ENCODE assay signal across 8 mouse cellular contexts in genomic region chr14:55814885-55815284, GRCm38 (mm10). TPM values are rescaled to one million over a fixed set of nuclear protein-coding genes. Genes with fewer than 3 reads are reported as not detected.
A peak's percentile ranks its signal among the peaks of the same experiment; 100 is the strongest.
DNase-seq lines count a peak whose midpoint lies in the region; ATAC-seq and TF ChIP-seq lines count a peak whose summit lies in the region.

No protein-coding gene starts in this region.

- ATAC-seq in cerebellum, adult (ENCODE audit: insufficient number of reproducible peaks, low FRiP score, low TSS enrichment) = no peak
- peak; percentile 90 for ATAC-seq in hindbrain, postnatal 0 days

- no peak for TF ChIP-seq CTCF in cerebellum, adult 2 months (IDR thresholded peaks at IDR 0.05; ENCODE audit: borderline replicate concordance, insufficient read depth, low read depth, low read length)
- TF ChIP-seq CTCF in hindbrain, postnatal 0 days (IDR thresholded peaks at IDR 0.05; ENCODE audit: low read depth) = no peak

- 20% methylated on average over 16 of the region's 16 CpGs for WGBS in cerebellum, adult 2 months
- WGBS in hindbrain, postnatal 0 days = 23% methylated on average over 16 of the region's 16 CpGs
- 20% methylated on average over 16 of the region's 16 CpGs for WGBS in limb, embryonic 10.5 days
- 24% methylated on average over 16 of the region's 16 CpGs for WGBS in midbrain, embryonic 10.5 days

- no peak overlapping the region for H3K27ac ChIP-seq in cerebellum, adult 2 months (ENCODE audit: insufficient read depth, low read length)
- peak overlapping the region; percentile 4; the same call in 1 of the 2 replicates for H3K27ac ChIP-seq in hindbrain, postnatal 0 days
- peak overlapping the region; percentile 61 for H3K27ac ChIP-seq in limb, embryonic 10.5 days
- peak overlapping the region; percentile 73 for H3K27ac ChIP-seq in midbrain, embryonic 10.5 days (replicated peaks)

- no peaks in the 10 kb centered on the region for H3K36me3 ChIP-seq in hindbrain, postnatal 0 days (ENCODE audit: insufficient read depth, low read length)
- H3K36me3 ChIP-seq in limb, embryonic 10.5 days = no peaks in the 10 kb centered on the region
- H3K36me3 ChIP-seq in midbrain, embryonic 10.5 days = no peaks in the 10 kb centered on the region

- no peaks in the 10 kb centered on the region for H3K9me3 ChIP-seq in hindbrain, postnatal 0 days (ENCODE audit: low read length)
- no peaks in the 10 kb centered on the region for H3K9me3 ChIP-seq in limb, embryonic 10.5 days (replicated peaks)
- H3K9me3 ChIP-seq in midbrain, embryonic 10.5 days (replicated peaks) = no peaks in the 10 kb centered on the region

- peak; percentile 72 for DNase-seq in cerebellum, adult 11 months
- DNase-seq in cerebellum, adult 2 months = peak; percentile 74 to 85
- peak; percentile 76 for DNase-seq in gastrocnemius, adult 18-20 months (ENCODE audit: low spot score)
- peak; percentile 87 for DNase-seq in hindbrain, postnatal 0 days (ENCODE audit: low spot score)
- peak; percentile 84 for DNase-seq in limb, embryonic 10.5 days (ENCODE audit: low spot score)
- DNase-seq in midbrain, embryonic 10.5 days (ENCODE audit: low spot score) = peak; percentile 76
- DNase-seq in spleen, postnatal 4 days (ENCODE audit: low spot score in 2 of 2) = peak; percentile 17 to 60

- H3K4me3 ChIP-seq in cerebellum, adult 2 months (replicated peaks; ENCODE audit: insufficient read depth, low read depth, low read length) = peak overlapping the region; percentile 42
- peak overlapping the region; percentile 38 for H3K4me3 ChIP-seq in hindbrain, postnatal 0 days (ENCODE audit: low read length)
- H3K4me3 ChIP-seq in limb, embryonic 10.5 days = peak overlapping the region; percentile 60
- H3K4me3 ChIP-seq in midbrain, embryonic 10.5 days = peak overlapping the region; percentile 57

- no peaks in the 10 kb centered on the region for H3K4me1 ChIP-seq in cerebellum, adult 2 months (ENCODE audit: control insufficient read depth, insufficient read depth, low read length)
- H3K4me1 ChIP-seq in hindbrain, postnatal 0 days (ENCODE audit: insufficient read depth, low read length) = peaks cover 4% of the 10 kb centered on the region; the same call in 1 of the 2 replicates
- H3K4me1 ChIP-seq in limb, embryonic 10.5 days = peaks cover 7% of the 10 kb centered on the region; the same call in 1 of the 2 replicates
- H3K4me1 ChIP-seq in midbrain, embryonic 10.5 days = peaks cover 11% of the 10 kb centered on the region

- no peak for TF ChIP-seq POLR2A in cerebellum, adult 2 months (IDR thresholded peaks at IDR 0.05; ENCODE audit: borderline replicate concordance, insufficient read depth, low read length)

- H3K9ac ChIP-seq in hindbrain, postnatal 0 days (replicated peaks; ENCODE audit: low read length) = peak overlapping the region; percentile 43

- peak overlapping the region; percentile 66 for H3K4me2 ChIP-seq in hindbrain, postnatal 0 days (ENCODE audit: low read depth, low read length)

- H3K27me3 ChIP-seq in cerebellum, adult 2 months (ENCODE audit: control insufficient read depth, insufficient read depth, low read length) = no peaks in the 10 kb centered on the region
- no peaks in the 10 kb centered on the region for H3K27me3 ChIP-seq in hindbrain, postnatal 0 days (ENCODE audit: insufficient read depth, low read length)
- no peaks in the 10 kb centered on the region for H3K27me3 ChIP-seq in limb, embryonic 10.5 days (ENCODE audit: low read depth, poor library complexity, severe bottlenecking)
- H3K27me3 ChIP-seq in midbrain, embryonic 10.5 days (ENCODE audit: low read depth, poor library complexity, severe bottlenecking) = no peaks in the 10 kb centered on the region

RNA-seq across cellular contexts. Expression of gene Nfatc4, which starts 8.1 kb away (rescaled TPM):
- 1.5 and 1.7 TPM in 2 replicates for polyA plus RNA-seq in cerebellum, adult 2 months (2012; rRNA removed)
- total RNA-seq in gastrocnemius, adult 18-20 months (2021) = 1 to 10 TPM; 1.5 to 3.3 TPM
- 13.9 and 21.9 TPM in 2 replicates for total RNA-seq in hindbrain, postnatal 0 days (2014; rRNA removed)
- polyA plus RNA-seq in hindbrain, postnatal 0 days (2015; fragmentation: Nextera tagmentation; extraction: Ambion mirVana) = 5.9 and 6.8 TPM in 2 replicates
- 106 and 157 TPM in 2 replicates for polyA plus RNA-seq in limb, embryonic 10.5 days (2016; fragmentation: Nextera tagmentation; extraction: Ambion mirVana)
- polyA plus RNA-seq in midbrain, embryonic 10.5 days (2016; fragmentation: Nextera tagmentation; extraction: Ambion mirVana) = 22.0 and 24.6 TPM in 2 replicates

RNA-seq across cellular contexts. Expression of gene Ripk3, which starts 26.2 kb away (rescaled TPM):
- 0.39 and 0.60 TPM in 2 replicates for polyA plus RNA-seq in cerebellum, adult 2 months (2012; rRNA removed)
- 1 to 10 TPM; 1.6 to 2.5 TPM for total RNA-seq in gastrocnemius, adult 18-20 months (2021)
- 0.42 and 1.7 TPM in 2 replicates for total RNA-seq in hindbrain, postnatal 0 days (2014; rRNA removed)
- polyA plus RNA-seq in hindbrain, postnatal 0 days (2015; fragmentation: Nextera tagmentation; extraction: Ambion mirVana) = 1.7 and 2.0 TPM in 2 replicates
- 25.3 and 29.3 TPM in 2 replicates for polyA plus RNA-seq in limb, embryonic 10.5 days (2016; fragmentation: Nextera tagmentation; extraction: Ambion mirVana)
- 6.9 and 7.1 TPM in 2 replicates for polyA plus RNA-seq in midbrain, embryonic 10.5 days (2016; fragmentation: Nextera tagmentation; extraction: Ambion mirVana)

RNA-seq across cellular contexts. Expression of gene Adcy4, which starts 31.0 kb away (rescaled TPM):
- polyA plus RNA-seq in cerebellum, adult 2 months (2012; rRNA removed) = 4.0 and 4.1 TPM in 2 replicates
- total RNA-seq in gastrocnemius, adult 18-20 months (2021) = 1 to 10 TPM; 3.8 to 9.1 TPM
- total RNA-seq in hindbrain, postnatal 0 days (2014; rRNA removed) = 5.6 and 5.8 TPM in 2 replicates
- polyA plus RNA-seq in hindbrain, postnatal 0 days (2015; fragmentation: Nextera tagmentation; extraction: Ambion mirVana) = 1.7 and 2.8 TPM in 2 replicates
- polyA plus RNA-seq in limb, embryonic 10.5 days (2016; fragmentation: Nextera tagmentation; extraction: Ambion mirVana) = 7.7 and 13.3 TPM in 2 replicates
- 5.4 and 6.5 TPM in 2 replicates for polyA plus RNA-seq in midbrain, embryonic 10.5 days (2016; fragmentation: Nextera tagmentation; extraction: Ambion mirVana)

RNA-seq across cellular contexts. Expression of gene Nynrin, which starts 38.9 kb away (rescaled TPM):
- polyA plus RNA-seq in cerebellum, adult 2 months (2012; rRNA removed) = 4.5 and 4.8 TPM in 2 replicates
- total RNA-seq in gastrocnemius, adult 18-20 months (2021) = 1 to 10 TPM; 1.2 to 1.8 TPM
- 33.6 and 39.3 TPM in 2 replicates for total RNA-seq in hindbrain, postnatal 0 days (2014; rRNA removed)
- 5.1 and 6.4 TPM in 2 replicates for polyA plus RNA-seq in hindbrain, postnatal 0 days (2015; fragmentation: Nextera tagmentation; extraction: Ambion mirVana)
- polyA plus RNA-seq in limb, embryonic 10.5 days (2016; fragmentation: Nextera tagmentation; extraction: Ambion mirVana) = 31.1 and 44.4 TPM in 2 replicates
- 22.3 and 25.1 TPM in 2 replicates for polyA plus RNA-seq in midbrain, embryonic 10.5 days (2016; fragmentation: Nextera tagmentation; extraction: Ambion mirVana)

RNA-seq across cellular contexts. Expression of gene Ltb4r1, which starts 49.1 kb away (rescaled TPM):
- polyA plus RNA-seq in cerebellum, adult 2 months (2012; rRNA removed) = 0.33 and 0.36 TPM in 2 replicates
- under 1 TPM; 0.16 to 0.17 TPM for total RNA-seq in gastrocnemius, adult 18-20 months (2021)
- 0.43 and 0.52 TPM in 2 replicates for total RNA-seq in hindbrain, postnatal 0 days (2014; rRNA removed)
- 0.64 and 0.71 TPM in 2 replicates for polyA plus RNA-seq in hindbrain, postnatal 0 days (2015; fragmentation: Nextera tagmentation; extraction: Ambion mirVana)
- 0.14 and 0.26 TPM in 2 replicates for polyA plus RNA-seq in limb, embryonic 10.5 days (2016; fragmentation: Nextera tagmentation; extraction: Ambion mirVana)
- polyA plus RNA-seq in midbrain, embryonic 10.5 days (2016; fragmentation: Nextera tagmentation; extraction: Ambion mirVana) = 0.25 and 0.30 TPM in 2 replicates
